Mouse (Mus musculus) T-cell, adult 2 months (primary cell): ENCODE measurements around the gene Grap.

Source experiments
- DNase-seq: peaks from one replicate; pipeline ENCODE4 v3.0.0; 2022; ENCODE audit warnings: low spot score

The Grap gene

GRCm38 (mm10) chr11:61658360-61658922 lies 5.4 kb downstream of the Grap start:
- no peak for DNase-seq

DNA sequence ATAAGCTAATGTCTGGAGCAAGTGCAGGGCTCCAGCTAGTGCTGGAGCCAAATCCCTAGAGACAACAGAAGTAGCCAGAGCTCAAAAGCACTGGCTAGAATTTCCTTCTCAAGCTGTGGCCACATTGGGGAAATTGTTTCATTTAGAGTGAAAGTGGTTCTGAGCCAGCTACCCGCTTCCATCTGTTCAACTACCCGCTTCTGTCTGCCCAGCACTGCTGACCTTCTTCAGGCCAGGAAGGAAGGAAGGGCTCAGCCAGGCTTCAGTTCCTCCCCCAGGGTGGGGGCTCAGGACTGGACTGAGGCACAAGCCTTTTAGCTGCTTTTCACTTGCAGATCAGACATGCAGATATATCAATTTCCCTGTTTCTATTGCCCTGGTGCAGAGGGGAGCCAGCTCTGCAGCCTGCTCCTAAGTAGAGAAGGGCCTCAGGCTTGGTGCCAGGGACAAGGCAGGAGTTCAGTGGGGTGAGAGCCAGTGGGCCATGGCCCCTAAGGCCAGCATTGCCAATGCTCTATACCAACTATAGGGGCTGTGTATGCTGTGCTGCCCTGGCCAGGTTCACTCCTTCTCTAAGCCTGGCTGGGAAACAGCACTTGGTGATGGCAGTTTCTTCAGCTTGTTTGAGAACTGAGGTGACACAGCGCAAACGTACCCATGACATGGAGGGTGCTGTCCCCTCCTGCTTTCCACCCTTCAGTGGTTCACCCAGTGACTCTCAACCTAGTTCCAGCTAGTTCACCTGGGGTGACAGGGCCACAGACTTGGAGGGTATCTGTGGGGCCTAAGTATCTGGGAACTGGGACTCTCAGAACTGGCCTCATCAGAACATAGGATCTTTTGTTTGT lies 6.2 kb downstream of the Grap start:
- no peak for DNase-seq

GRCm38 (mm10) chr11:61660001-61660400 lies 6.9 kb downstream of the Grap start:
- DNase-seq: no peak

DNA sequence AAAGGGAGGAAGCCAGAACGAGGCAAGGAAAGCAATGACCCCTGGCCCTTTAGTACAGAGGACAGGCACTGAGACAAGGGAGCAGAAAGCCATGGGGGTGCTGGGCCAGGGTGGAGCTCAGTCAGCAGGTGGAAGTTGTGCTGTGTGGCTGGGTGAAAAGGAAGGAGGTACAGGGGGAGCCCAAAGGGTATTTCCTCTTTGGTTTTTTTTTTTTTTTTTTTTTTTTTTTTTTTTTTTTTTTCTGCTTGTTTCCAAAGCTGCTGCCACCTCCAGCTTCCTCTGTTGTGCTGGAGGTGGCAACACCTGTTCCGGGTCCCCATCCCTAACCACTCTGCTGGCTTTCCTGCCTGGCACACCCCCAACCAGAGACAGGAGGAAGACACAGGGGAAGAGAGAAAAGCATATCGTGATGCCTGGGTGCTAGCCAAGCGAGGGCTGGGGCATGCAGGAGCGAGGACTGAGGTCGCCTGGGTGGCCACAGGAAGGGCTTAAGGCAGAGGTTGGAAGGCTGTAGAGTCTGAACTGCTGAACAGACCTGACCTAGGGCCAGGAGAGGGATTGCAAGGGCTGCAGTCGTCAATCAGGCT lies 7.8 kb downstream of the Grap start:
- DNase-seq: peak; percentile 47

- DNase-seq: no peak
Measured at GRCm38 (mm10) chr11:61662189-61662588, 9.1 kb downstream of the Grap start.

- DNase-seq: no peak
Measured at GRCm38 (mm10) chr11:61665401-61665800, 12.3 kb downstream of the Grap start.

GRCm38 (mm10) chr11:61665991-61666799 lies 13.1 kb downstream of the Grap start:
- no peak for DNase-seq

GRCm38 (mm10) chr11:61667248-61667647 lies 14.2 kb downstream of the Grap start:
- DNase-seq: no peak

GRCm38 (mm10) chr11:61667782-61668181 lies 14.7 kb downstream of the Grap start:
- DNase-seq: no peak

DNA sequence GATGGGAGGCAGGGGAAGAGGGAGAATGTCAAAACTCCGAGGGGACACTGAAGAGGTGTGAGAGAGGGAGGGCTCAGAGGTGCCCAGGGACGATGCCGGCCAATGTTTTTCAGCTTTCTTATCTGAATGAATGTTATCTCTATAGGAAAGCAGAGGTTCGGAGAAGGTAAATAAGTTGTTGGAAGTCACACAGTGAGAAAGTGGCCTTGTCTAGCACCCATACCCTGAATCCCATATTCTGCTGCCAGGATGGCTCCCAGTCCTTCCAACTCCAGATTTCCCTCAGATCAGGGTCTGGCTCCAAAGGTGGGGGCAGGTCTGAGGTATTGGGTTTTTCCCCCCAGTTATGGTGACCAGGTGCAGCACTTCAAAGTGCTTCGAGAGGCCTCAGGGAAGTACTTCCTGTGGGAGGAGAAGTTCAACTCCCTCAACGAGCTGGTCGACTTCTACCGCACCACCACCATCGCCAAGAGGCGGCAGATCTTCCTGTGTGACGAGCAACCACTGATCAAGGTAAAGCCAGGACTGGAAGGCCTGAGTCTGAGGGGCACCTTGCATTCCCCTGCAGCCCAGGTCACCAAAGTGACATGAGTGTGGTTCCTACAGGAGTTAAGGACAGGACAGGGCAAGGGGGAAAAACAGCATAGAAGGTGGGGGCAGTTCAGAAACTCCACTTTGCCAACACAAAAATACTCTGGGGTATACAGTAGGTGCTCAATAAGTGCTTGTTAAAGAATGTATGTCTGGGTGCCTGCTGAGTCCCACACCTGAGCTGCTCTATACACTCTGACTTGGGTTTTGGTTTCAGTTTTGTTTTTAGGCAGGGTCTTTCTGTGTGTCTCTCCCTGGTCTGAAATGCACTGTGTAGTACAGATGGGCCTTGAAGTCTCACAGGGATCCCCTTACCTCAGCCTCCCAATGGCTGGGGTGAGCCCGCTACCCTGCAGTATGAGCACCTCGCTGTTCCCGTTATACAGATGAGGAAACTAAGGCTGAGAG lies 16.7 kb downstream of the Grap start:
- peak; percentile 55 for DNase-seq

- no peak for DNase-seq
Measured at GRCm38 (mm10) chr11:61671781-61672383, 18.8 kb downstream of the Grap start.

- DNase-seq: no peak
Measured at GRCm38 (mm10) chr11:61673686-61674085, 20.6 kb downstream of the Grap start.

DNA sequence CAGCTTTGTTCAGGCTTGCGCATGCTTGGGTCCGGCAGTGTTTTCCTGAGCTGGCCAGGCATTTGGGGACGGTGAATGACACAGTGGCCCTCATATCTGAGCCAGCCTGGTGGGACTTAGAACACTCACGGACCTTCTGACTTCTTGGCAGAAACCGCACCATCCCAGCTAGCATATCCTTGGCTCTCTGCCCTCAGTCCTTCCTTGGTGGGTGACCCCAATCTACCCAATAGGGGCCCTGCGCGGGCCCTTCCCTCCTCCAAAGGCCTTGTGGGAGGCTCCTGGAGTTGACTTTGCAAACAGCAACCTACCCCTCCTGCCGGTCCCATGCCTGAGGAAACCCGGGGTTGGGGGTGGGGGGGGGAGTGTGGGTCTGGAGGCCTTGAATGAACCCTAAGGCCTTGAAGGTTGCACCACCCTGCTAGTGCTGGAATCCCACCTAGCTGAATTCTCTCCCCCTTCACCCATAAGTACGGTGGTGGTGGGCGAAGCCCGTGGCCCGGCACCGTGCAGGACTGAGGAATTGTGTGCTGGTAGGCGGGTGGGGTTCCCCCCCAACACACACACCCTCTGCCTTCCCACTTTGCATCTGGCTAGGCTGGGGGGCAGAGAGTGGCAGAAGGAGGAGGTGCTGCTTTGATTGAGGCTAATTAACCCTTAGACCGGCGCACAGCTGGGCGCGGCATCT lies 21.2 kb downstream of the Grap start:
- no peak for DNase-seq

GRCm38 (mm10) chr11:61674839-61675159 lies 21.7 kb downstream of the Grap start:
- DNase-seq: no peak

DNA sequence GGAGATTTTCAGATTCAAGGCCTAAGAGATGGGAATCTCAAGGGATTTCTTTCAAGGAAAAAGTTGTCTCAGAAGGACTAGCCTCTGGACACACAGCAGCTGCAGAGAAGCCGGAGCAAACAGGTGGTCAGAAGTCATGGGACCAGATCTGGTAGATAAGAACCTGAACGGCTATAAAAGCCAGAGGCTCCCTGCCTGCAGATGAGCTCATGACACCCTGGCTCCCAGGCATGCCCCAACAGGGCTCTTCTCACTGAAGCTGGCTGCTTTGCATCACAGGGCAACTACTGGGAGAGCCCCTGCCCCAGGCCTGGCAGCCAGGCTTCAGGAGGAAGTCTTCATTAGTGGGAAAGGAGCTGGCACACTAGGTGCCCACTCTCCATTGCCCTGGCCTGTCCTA lies 22.3 kb downstream of the Grap start:
- DNase-seq: no peak

GRCm38 (mm10) chr11:61676216-61676854 lies 23.3 kb downstream of the Grap start:
- DNase-seq: no peak

DNA sequence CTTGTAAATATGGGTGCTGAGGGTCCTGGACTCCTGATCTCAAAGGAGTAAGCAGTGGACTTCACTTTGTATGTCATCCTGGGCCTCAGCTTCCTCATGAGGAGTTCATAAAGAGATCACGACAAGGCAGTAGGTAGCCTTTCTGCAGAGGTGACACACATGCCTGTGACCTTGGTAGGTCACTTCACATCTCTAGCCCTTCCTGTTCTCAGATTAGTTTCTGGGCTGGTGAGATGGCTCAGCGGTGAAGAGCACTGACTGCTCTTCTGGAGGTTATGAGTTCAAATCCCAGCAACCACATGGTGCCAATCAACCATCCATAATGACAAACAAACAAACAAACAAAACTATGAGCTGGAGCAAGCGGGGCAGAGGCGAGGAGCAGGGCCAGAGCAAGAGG lies 24.6 kb downstream of the Grap start:
- DNase-seq: no peak

GRCm38 (mm10) chr11:61679091-61679866 lies 26.2 kb downstream of the Grap start:
- no peak for DNase-seq
